Mouse (Mus musculus) heart, embryonic 10.5 days (tissue): ENCODE measurements around the gene Fam243. TPM values are rescaled to one million over a fixed set of nuclear protein-coding genes. Genes with fewer than 3 reads are reported as not detected.

Experiments used
- DNase-seq: peaks from one replicate; pipeline ENCODE4 v3.0.0-alpha.2; 2017; ENCODE audit warnings: low spot score
- H3K27ac ChIP-seq: fragments of 300-500 bp; sonication (generic); 2 replicates; pipeline ENCODE4 v1.5.1; 2016; ENCODE audit warnings: mild to moderate bottlenecking
- H3K27me3 ChIP-seq: fragments of 300-500 bp; sonication (generic); 2 replicates; pipeline ENCODE4 v1.6.1; 2016; ENCODE audit warnings: mild to moderate bottlenecking; ENCODE audit not compliant: poor library complexity, insufficient read depth, severe bottlenecking
- H3K36me3 ChIP-seq: fragments of 300-500 bp; sonication (generic); 2 replicates; pipeline ENCODE4 v1.6.1; 2016; ENCODE audit warnings: mild to moderate bottlenecking, moderate library complexity
- H3K4me1 ChIP-seq: fragments of 300-500 bp; sonication (generic); 2 replicates; pipeline ENCODE4 v1.6.1; 2016; ENCODE audit warnings: mild to moderate bottlenecking
- H3K4me3 ChIP-seq: fragments of 300-500 bp; sonication (generic); 2 replicates; pipeline ENCODE4 v1.5.1; 2016; ENCODE audit warnings: mild to moderate bottlenecking, moderate library complexity
- H3K9me3 ChIP-seq: fragments of 300-500 bp; sonication (generic); 2 replicates; pipeline ENCODE4 v1.6.1; 2016; ENCODE audit warnings: mild to moderate bottlenecking, moderate library complexity
- WGBS: fragments of 180-500 bp; shearing (Covaris S2); methylation state at CpG from one replicate; pipeline ENCODE4 v1.1.7; 2016; 5-methylcytosine and 5-hydroxymethylcytosine counted together
- polyA plus RNA-seq: library from polyadenylated mRNA; unstranded; fragments of >200 nt; fragmentation: Nextera tagmentation; extraction: Ambion mirVana; gene quantifications from 2 replicates; pipeline ENCODE4 v1.2.1, GENCODE M21; 2016

Gene Fam243
- polyA plus RNA-seq, 1 experiment from 2014 or later, result not detected

DNA sequence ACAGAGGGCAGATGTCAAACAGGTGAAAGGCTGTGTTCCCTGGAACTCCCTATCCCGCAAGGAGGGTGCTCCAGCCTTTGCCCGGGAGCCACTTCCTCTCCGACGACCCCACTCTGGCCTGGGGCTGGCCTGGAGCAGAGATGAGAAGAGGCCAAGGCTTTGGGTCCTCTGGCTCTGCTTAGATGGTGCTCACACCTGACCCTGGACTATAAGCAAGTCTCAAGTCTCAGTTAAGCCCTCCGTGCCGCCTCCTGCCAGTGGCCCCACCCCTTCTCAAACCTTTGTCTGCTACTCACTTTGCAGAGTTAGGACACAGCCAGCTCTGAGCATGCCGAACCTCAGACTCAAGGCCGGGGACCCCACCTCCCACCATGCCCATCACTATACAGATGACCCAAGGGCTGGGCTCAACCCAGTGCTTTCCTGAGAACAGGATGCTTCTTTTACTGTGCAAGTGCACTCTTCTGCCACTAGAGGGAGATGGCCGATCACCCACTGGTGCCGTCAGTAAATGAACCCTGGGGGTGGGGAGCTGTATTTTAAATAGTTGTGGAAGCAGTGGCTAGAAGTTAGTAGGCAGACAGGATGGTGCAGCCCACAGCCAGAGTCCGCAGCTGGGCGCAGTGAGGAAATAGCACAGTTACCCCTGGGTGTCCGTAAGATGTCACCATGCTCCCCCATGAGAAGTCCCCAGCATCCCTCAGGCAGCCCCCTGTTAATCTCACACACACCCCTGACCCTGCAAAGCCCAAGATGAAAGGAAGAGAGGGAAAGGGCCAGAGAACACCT, 7.1 kb downstream of the Fam243 start:
- Histone ChIP-seq H3K36me3 (peaks cover 30% of the 10 kb centered on the region), H3K9me3 (no peaks in the 10 kb centered on the region), H3K4me1 (peaks cover 10% of the 10 kb centered on the region; the same call in 1 of the 2 replicates), H3K27ac (no peak overlapping the region), H3K4me3 (no peak overlapping the region), H3K27me3 (no peaks in the 10 kb centered on the region)
- WGBS, result 49% methylated on average over 13 of the region's 13 CpGs
- DNase-seq, result peak; percentile 87

DNA sequence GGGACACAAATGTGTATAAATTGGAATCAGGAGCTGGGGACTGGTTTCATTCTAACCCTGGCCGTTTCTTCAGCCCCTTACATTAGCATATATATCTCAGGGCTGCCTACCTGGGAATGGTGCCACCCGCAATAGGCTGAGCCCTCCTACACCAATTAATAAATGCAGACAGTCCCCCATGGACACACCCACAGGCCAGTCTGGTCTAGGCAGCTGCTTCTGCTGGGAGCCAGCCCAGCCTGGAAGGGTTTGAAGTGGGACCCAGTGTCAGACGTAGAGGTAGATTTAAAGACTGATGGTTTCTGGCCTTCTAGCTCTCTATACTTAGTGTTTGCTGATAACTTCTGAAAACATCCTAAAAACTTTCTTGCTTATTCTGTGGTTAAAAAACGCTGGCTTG, 12.1 kb downstream of the Fam243 start:
- 71% methylated on average over 4 of the region's 4 CpGs for WGBS
- no peak overlapping the region for H3K4me3 ChIP-seq

GRCm38 (mm10) chr16:92307947-92308346, 13.3 kb downstream of the Fam243 start:
- no peak overlapping the region for H3K27ac ChIP-seq
- WGBS, result 73% methylated on average over 3 of the region's 3 CpGs
- H3K36me3 ChIP-seq, result peaks cover 60% of the 10 kb centered on the region

More for the DNA sequence above, 12.1 kb downstream of the Fam243 start:
- H3K36me3 ChIP-seq, result peaks cover 63% of the 10 kb centered on the region
- no peaks in the 10 kb centered on the region for H3K27me3 ChIP-seq
- no peak for DNase-seq
- H3K9me3 ChIP-seq, result no peaks in the 10 kb centered on the region
- H3K27ac ChIP-seq, result no peak overlapping the region
- 0 out of 2 replicates have a peak, but pooled peaks cover 3% of the 10 kb centered on the region for H3K4me1 ChIP-seq

DNA sequence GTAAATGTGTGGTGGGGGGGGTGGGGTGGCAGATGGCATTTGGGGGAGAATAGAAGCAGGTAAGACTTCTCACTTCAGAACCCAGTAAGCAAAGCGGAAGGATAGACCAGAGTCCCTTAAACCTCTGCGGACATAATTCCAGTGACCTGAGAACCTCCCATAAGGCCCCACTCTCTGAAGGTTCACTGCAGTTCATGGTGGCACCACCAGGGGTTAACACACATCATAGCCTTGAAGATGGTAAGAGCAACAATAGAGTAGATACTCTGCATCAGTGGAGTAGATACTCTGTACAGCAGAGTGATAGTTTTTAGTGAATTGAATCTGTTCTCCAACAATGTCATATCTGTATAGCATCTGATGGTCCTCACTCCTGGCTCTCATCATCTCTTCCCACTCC, 15.7 kb downstream of the Fam243 start:
- Histone ChIP-seq H3K27ac (no peak overlapping the region), H3K9me3 (no peaks in the 10 kb centered on the region), H3K4me1 (peaks cover 21% of the 10 kb centered on the region), H3K27me3 (no peaks in the 10 kb centered on the region), H3K4me3 (no peak overlapping the region), H3K36me3 (peaks cover 35% of the 10 kb centered on the region)
- 89% methylated on average over 2 of the region's 2 CpGs for WGBS
- no peak for DNase-seq

More at GRCm38 (mm10) chr16:92307947-92308346, 13.3 kb downstream of the Fam243 start:
- Histone ChIP-seq H3K27me3 (no peaks in the 10 kb centered on the region), H3K9me3 (no peaks in the 10 kb centered on the region), H3K4me3 (no peak overlapping the region), H3K4me1 (peaks cover 4% of the 10 kb centered on the region)
- no peak for DNase-seq

DNA sequence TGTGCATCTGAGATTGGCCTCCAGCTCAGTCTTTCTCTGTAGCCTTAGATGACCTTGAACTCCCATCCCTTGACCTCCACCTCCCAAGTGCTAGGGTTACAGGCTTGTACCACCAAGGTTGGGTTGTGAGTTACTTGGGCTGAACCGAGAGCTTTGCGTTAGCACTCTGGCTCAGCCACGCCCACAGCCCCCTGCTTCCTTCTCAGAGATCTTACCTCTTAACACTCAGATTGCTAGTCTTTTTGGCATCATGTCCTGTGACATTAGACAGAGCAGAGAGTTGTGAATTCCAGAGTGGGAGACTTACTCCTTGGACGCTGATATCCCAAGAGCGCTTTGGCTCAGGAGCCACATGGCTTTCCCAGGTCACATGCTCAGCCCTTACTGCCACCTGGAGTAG, 18.7 kb downstream of the Fam243 start:
- DNase-seq, result no peak
- no peaks in the 10 kb centered on the region for H3K27me3 ChIP-seq
- peaks cover 24% of the 10 kb centered on the region for H3K36me3 ChIP-seq
- peak overlapping the region; percentile 78 for H3K4me3 ChIP-seq
- H3K9me3 ChIP-seq, result no peaks in the 10 kb centered on the region
- H3K27ac ChIP-seq, result peak overlapping the region; percentile 92
- 27% methylated on average over 5 of the region's 5 CpGs for whole genome bisulfite sequencing
- peaks cover 20% of the 10 kb centered on the region for H3K4me1 ChIP-seq

GRCm38 (mm10) chr16:92301989-92302388, 19.3 kb downstream of the Fam243 start:
- WGBS, result 36% methylated on average over 5 of the region's 5 CpGs
- no peak for DNase-seq
- no peaks in the 10 kb centered on the region for H3K27me3 ChIP-seq
- peak overlapping the region; percentile 92; the same call in 1 of the 2 replicates for H3K27ac ChIP-seq
- peak overlapping the region; percentile 78 for H3K4me3 ChIP-seq
- H3K4me1 ChIP-seq, result peaks cover 20% of the 10 kb centered on the region
- no peaks in the 10 kb centered on the region for H3K9me3 ChIP-seq
- peaks cover 19% of the 10 kb centered on the region for H3K36me3 ChIP-seq

DNA sequence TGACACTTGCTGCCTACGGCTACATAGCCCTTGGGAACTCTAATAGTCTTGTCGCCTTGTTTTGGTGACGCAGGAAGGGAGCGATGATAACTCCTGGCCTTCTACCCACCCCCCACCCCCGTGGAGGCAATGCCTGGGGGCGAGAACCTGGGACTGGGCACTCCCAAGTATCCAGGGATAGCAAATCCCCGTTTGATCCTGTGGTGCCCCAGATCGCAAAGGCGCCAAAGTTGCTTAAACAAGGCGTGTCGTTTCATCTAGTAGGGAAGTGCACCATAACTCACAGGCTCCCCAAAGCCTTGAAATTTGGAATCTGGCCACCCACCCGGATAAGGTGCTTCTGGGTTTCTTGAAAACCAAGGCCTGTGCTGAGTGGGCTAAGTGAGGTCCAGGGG, 19.8 kb downstream of the Fam243 start:
- H3K9me3 ChIP-seq, result no peaks in the 10 kb centered on the region
- peaks cover 24% of the 10 kb centered on the region for H3K4me1 ChIP-seq
- H3K27ac ChIP-seq, result peak overlapping the region; percentile 92
- peaks cover 13% of the 10 kb centered on the region for H3K36me3 ChIP-seq
- H3K4me3 ChIP-seq, result peak overlapping the region; percentile 78
- no peaks in the 10 kb centered on the region for H3K27me3 ChIP-seq
- WGBS, result 1% methylated on average over 12 of the region's 12 CpGs
- DNase-seq, result no peak

- DNase-seq, result peak; percentile 98
- WGBS, result 11% methylated on average over 32 of the region's 32 CpGs
- peaks cover 26% of the 10 kb centered on the region for H3K4me1 ChIP-seq
These were observed 20.4 kb downstream of the Fam243 start, which contains the start of gene Smim11 for GRCm38 (mm10) chr16:92300649-92301411. Gene Smim11 (plus strand): TSS chr16:92301286.

GRCm38 (mm10) chr16:92295328-92295727, 25.9 kb downstream of the Fam243 start:
- Histone ChIP-seq H3K27ac (peak overlapping the region; percentile 79), H3K4me1 (peaks cover 17% of the 10 kb centered on the region), H3K4me3 (no peak overlapping the region), H3K27me3 (no peaks in the 10 kb centered on the region), H3K9me3 (no peaks in the 10 kb centered on the region), H3K36me3 (no peaks in the 10 kb centered on the region)
- DNase-seq, result no peak
- WGBS, result 43% methylated on average over 2 of the region's 2 CpGs

More at GRCm38 (mm10) chr16:92300649-92301411, 20.4 kb downstream of the Fam243 start, which contains the start of gene Smim11:
- H3K36me3 ChIP-seq, result peaks cover 7% of the 10 kb centered on the region
- H3K27me3 ChIP-seq, result no peaks in the 10 kb centered on the region
- no peaks in the 10 kb centered on the region for H3K9me3 ChIP-seq
- H3K27ac ChIP-seq, result peak within 1 kb of the TSS; percentile 92
- H3K4me3 ChIP-seq, result peak within 1 kb of the TSS; percentile 78

DNA sequence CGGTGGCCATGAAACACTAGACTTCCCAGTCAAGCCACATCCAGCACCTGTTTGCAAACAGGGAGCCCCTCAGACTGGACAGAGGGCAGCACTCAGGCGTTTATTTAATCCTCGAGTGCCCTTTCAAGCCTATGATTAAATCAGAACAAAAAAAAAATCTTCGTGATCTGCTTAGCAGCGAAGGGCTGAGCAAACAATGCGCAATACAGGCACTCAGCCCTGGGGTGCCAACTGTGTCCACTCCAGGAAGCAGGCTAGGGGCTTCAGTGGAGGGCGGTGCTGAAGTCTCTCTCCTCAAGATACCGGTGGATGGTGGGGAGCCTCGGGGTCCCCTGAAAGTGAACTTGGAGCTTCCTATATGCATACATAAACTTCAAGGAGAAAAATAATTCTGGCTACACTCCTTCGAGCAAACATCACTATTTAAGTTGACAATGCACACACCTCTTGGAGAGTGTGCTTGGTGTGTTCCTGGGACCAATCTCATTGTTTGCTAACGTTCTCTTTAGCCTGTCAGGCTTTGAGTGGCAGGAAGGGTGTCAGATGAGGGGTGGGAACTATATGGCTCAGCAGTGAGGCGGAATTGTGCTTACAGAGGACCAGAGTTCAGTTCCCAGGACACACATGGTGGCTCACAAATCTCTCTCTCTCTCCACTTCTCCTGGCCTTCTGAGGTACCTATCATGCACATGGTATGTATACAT, 26.8 kb downstream of the Fam243 start:
- 62% methylated on average over 12 of the region's 12 CpGs for WGBS

DNA sequence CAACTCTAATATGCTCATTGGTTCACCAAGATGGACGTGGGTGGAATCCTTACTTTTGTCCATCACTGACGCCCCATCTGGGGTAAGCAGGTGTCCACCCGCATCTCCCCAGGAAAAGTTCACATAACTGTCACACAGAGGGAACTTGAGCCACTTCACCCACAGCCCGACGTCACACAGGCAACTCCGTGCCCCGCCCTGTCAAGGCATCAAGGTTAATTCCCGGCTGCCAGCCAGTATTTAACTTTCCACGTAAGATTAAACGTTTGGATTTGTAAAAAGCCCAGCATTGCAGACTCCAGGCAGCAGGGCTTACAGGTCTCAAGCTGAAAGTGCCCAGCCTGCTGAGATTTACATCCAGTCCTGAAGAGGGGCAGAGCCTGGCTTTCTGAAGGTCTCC, 29.1 kb downstream of the Fam243 start, which contains the start of gene Kcne2:
Gene Kcne2, plus strand, starts transcription at position 289 of the 400 bp plus-strand sequence.
- no peaks in the 10 kb centered on the region for H3K9me3 ChIP-seq
- 71% methylated on average over 10 of the region's 10 CpGs for WGBS
- H3K36me3 ChIP-seq, result no peaks in the 10 kb centered on the region
- no peak within 1 kb of the TSS for H3K27ac ChIP-seq
- no peak for DNase-seq
- peaks cover 17% of the 10 kb centered on the region for H3K4me1 ChIP-seq
- no peaks in the 10 kb centered on the region for H3K27me3 ChIP-seq
- no peak within 1 kb of the TSS for H3K4me3 ChIP-seq

More for the DNA sequence above, 26.8 kb downstream of the Fam243 start:
- DNase-seq, result no peak
- no peaks in the 10 kb centered on the region for H3K36me3 ChIP-seq
- peak overlapping the region; percentile 79 for H3K27ac ChIP-seq
- H3K4me3 ChIP-seq, result no peak overlapping the region
- H3K4me1 ChIP-seq, result peaks cover 17% of the 10 kb centered on the region
- H3K9me3 ChIP-seq, result no peaks in the 10 kb centered on the region
- H3K27me3 ChIP-seq, result no peaks in the 10 kb centered on the region

- no peak for DNase-seq
These were observed 31.2 kb downstream of the Fam243 start for GRCm38 (mm10) chr16:92290045-92290444.

More at GRCm38 (mm10) chr16:92290045-92290444, 31.2 kb downstream of the Fam243 start:
- Histone ChIP-seq H3K27me3 (no peaks in the 10 kb centered on the region), H3K4me1 (peaks cover 8% of the 10 kb centered on the region), H3K4me3 (no peak overlapping the region), H3K9me3 (no peaks in the 10 kb centered on the region), H3K27ac (no peak overlapping the region), H3K36me3 (no peaks in the 10 kb centered on the region)
